Mouse (Mus musculus): ENCODE data around the gene Hoxb5.

GRCm38 (mm10) chr11:96281855-96282570 lies 21.1 kb upstream of the Hoxb5 start, which contains the start of gene Hoxb8:
- no peak for TF ChIP-seq POLR2A (IDR thresholded peaks at IDR 0.05; ENCODE audit: control insufficient read depth, extremely low read depth, insufficient read depth, low read length, poor library complexity)
- no peak for TF ChIP-seq CTCF (IDR thresholded peaks at IDR 0.05; ENCODE audit: borderline replicate concordance, control insufficient read depth, extremely low read depth, insufficient read depth, low read length, poor library complexity)
